Mouse (Mus musculus): ENCODE data around the gene Vmn1r42. TPM values are rescaled to one million over a fixed set of nuclear protein-coding genes. Genes with fewer than 3 reads are reported as not detected.

Vmn1r42 gene
- total and polyA plus RNA-seq, 2 experiments, result not detected

- TF ChIP-seq CTCF (IDR thresholded peaks at IDR 0.05; ENCODE audit: low read depth, low read length) (no peak), POLR2A (IDR thresholded peaks at IDR 0.05; ENCODE audit: extremely low read depth, insufficient read depth, low read length) (no peak)
- no peak overlapping the region for H3K9ac ChIP-seq (ENCODE audit: low read depth, low read length)
- no peak for DNase-seq (ENCODE audit: extremely low read depth, low read depth, low spot score)
- no peaks in the 10 kb centered on the region for H3K4me1 ChIP-seq (ENCODE audit: control insufficient read depth, insufficient read depth, low read length)
- no peak overlapping the region for H3K4me3 ChIP-seq (ENCODE audit: insufficient read depth, low read depth, low read length)
- H3K79me2 ChIP-seq (ENCODE audit: control insufficient read depth, insufficient read depth, low read length), result no peaks in the 10 kb centered on the region
- H3K27ac ChIP-seq (replicated peaks; ENCODE audit: insufficient read depth, low read depth, low read length), result no peak overlapping the region
- WGBS, result 88% methylated on average over 2 of the region's 2 CpGs
- no peaks in the 10 kb centered on the region for H3K27me3 ChIP-seq (ENCODE audit: control insufficient read depth, insufficient read depth, low read length)
- H3K36me3 ChIP-seq (ENCODE audit: control insufficient read depth, insufficient read depth, low read length), result no peaks in the 10 kb centered on the region
Observed at GRCm38 (mm10) chr6:89867276-89867675, 8.9 kb downstream of the Vmn1r42 start.

GRCm38 (mm10) chr6:89863792-89864191 lies 12.4 kb downstream of the Vmn1r42 start:
- no peak overlapping the region for H3K4me3 ChIP-seq (ENCODE audit: insufficient read depth, low read depth, low read length)
- TF ChIP-seq POLR2A (IDR thresholded peaks at IDR 0.05; ENCODE audit: extremely low read depth, insufficient read depth, low read length) (no peak), CTCF (IDR thresholded peaks at IDR 0.05; ENCODE audit: low read depth, low read length) (no peak)
- H3K27ac ChIP-seq (replicated peaks; ENCODE audit: insufficient read depth, low read depth, low read length), result no peak overlapping the region
- WGBS, result 59% methylated on average over 4 of the region's 4 CpGs
- no peak overlapping the region for H3K9ac ChIP-seq (ENCODE audit: low read depth, low read length)
- no peaks in the 10 kb centered on the region for H3K4me1 ChIP-seq (ENCODE audit: control insufficient read depth, insufficient read depth, low read length)
- no peaks in the 10 kb centered on the region for H3K36me3 ChIP-seq (ENCODE audit: control insufficient read depth, insufficient read depth, low read length)
- no peaks in the 10 kb centered on the region for H3K27me3 ChIP-seq (ENCODE audit: control insufficient read depth, insufficient read depth, low read length)
- no peaks in the 10 kb centered on the region for H3K79me2 ChIP-seq (ENCODE audit: control insufficient read depth, insufficient read depth, low read length)
- DNase-seq (ENCODE audit: extremely low read depth, low read depth, low spot score), result no peak

- TF ChIP-seq POLR2A (IDR thresholded peaks at IDR 0.05; ENCODE audit: extremely low read depth, insufficient read depth, low read length) (no peak), CTCF (IDR thresholded peaks at IDR 0.05; ENCODE audit: low read depth, low read length) (no peak)
- H3K36me3 ChIP-seq (ENCODE audit: control insufficient read depth, insufficient read depth, low read length), result no peaks in the 10 kb centered on the region
- H3K79me2 ChIP-seq (ENCODE audit: control insufficient read depth, insufficient read depth, low read length), result no peaks in the 10 kb centered on the region
- no peak overlapping the region for H3K9ac ChIP-seq (ENCODE audit: low read depth, low read length)
- peak; percentile 77 for DNase-seq (ENCODE audit: extremely low read depth, low read depth, low spot score)
- no peaks in the 10 kb centered on the region for H3K27me3 ChIP-seq (ENCODE audit: control insufficient read depth, insufficient read depth, low read length)
- no peak overlapping the region for H3K27ac ChIP-seq (replicated peaks; ENCODE audit: insufficient read depth, low read depth, low read length)
- WGBS, result 32% methylated on average over 2 of the region's 2 CpGs
- H3K4me3 ChIP-seq (ENCODE audit: insufficient read depth, low read depth, low read length), result no peak overlapping the region
- no peaks in the 10 kb centered on the region for H3K4me1 ChIP-seq (ENCODE audit: control insufficient read depth, insufficient read depth, low read length)
Observed at GRCm38 (mm10) chr6:89859839-89860238, 16.4 kb downstream of the Vmn1r42 start.

- TF ChIP-seq CTCF (IDR thresholded peaks at IDR 0.05; ENCODE audit: low read depth, low read length) (no peak), POLR2A (IDR thresholded peaks at IDR 0.05; ENCODE audit: extremely low read depth, insufficient read depth, low read length) (no peak)
- H3K4me1 ChIP-seq (ENCODE audit: control insufficient read depth, insufficient read depth, low read length), result no peaks in the 10 kb centered on the region
- DNase-seq (ENCODE audit: extremely low read depth, low read depth, low spot score), result no peak
- H3K27me3 ChIP-seq (ENCODE audit: control insufficient read depth, insufficient read depth, low read length), result no peaks in the 10 kb centered on the region
- H3K4me3 ChIP-seq (ENCODE audit: insufficient read depth, low read depth, low read length), result no peak overlapping the region
- H3K36me3 ChIP-seq (ENCODE audit: control insufficient read depth, insufficient read depth, low read length), result no peaks in the 10 kb centered on the region
- H3K79me2 ChIP-seq (ENCODE audit: control insufficient read depth, insufficient read depth, low read length), result no peaks in the 10 kb centered on the region
- no peak overlapping the region for H3K27ac ChIP-seq (replicated peaks; ENCODE audit: insufficient read depth, low read depth, low read length)
- H3K9ac ChIP-seq (ENCODE audit: low read depth, low read length), result no peak overlapping the region
- WGBS, result 81% methylated on average over 3 of the region's 3 CpGs
Observed at GRCm38 (mm10) chr6:89857552-89857951, 18.7 kb downstream of the Vmn1r42 start.

Other genes with a start within 250 kb of the Vmn1r42 start
- gene Txnrd3, start 232.4 kb downstream of the Vmn1r42 start, total RNA-seq (2014; rRNA removed), result 5.6 and 6.4 TPM in 2 replicates
- gene Txnrd3, start 232.4 kb downstream of the Vmn1r42 start, polyA plus RNA-seq (2012; rRNA removed), result 4.8 and 5.7 TPM in 2 replicates
- not detected in 2 replicates for gene Vmn1r40, start 168.9 kb downstream of the Vmn1r42 start, total RNA-seq (2014; rRNA removed)
- not detected in 2 replicates for gene Vmn1r40, start 168.9 kb downstream of the Vmn1r42 start, polyA plus RNA-seq (2012; rRNA removed)
- not detected in 2 replicates for gene Vmn1r41, start 135.6 kb downstream of the Vmn1r42 start, total RNA-seq (2014; rRNA removed)
- not detected in 2 replicates for gene Vmn1r41, start 135.6 kb downstream of the Vmn1r42 start, polyA plus RNA-seq (2012; rRNA removed)
- gene Vmn1r43, start within 50 bp of the Vmn1r42 start, total RNA-seq (2014; rRNA removed), result not detected in 2 replicates
- not detected in 2 replicates for gene Vmn1r43, start within 50 bp of the Vmn1r42 start, polyA plus RNA-seq (2012; rRNA removed)
- not detected in 2 replicates for gene Vmn1r44, start 7.2 kb upstream of the Vmn1r42 start, total RNA-seq (2014; rRNA removed)
- gene Vmn1r44, start 7.2 kb upstream of the Vmn1r42 start, polyA plus RNA-seq (2012; rRNA removed), result not detected in 2 replicates
- gene Vmn1r45, start 64.2 kb upstream of the Vmn1r42 start, total RNA-seq (2014; rRNA removed), result not detected in 2 replicates
- gene Vmn1r45, start 64.2 kb upstream of the Vmn1r42 start, polyA plus RNA-seq (2012; rRNA removed), result not detected in 2 replicates
- not detected in 2 replicates for gene Vmn1r46, start 92.9 kb upstream of the Vmn1r42 start, total RNA-seq (2014; rRNA removed)
- gene Vmn1r46, start 92.9 kb upstream of the Vmn1r42 start, polyA plus RNA-seq (2012; rRNA removed), result not detected in 2 replicates
- not detected in 2 replicates for gene Vmn1r47, start 139.7 kb upstream of the Vmn1r42 start, total RNA-seq (2014; rRNA removed)
- not detected in 2 replicates for gene Vmn1r47, start 139.7 kb upstream of the Vmn1r42 start, polyA plus RNA-seq (2012; rRNA removed)
- not detected in 2 replicates for gene Vmn1r48, start 160.4 kb upstream of the Vmn1r42 start, total RNA-seq (2014; rRNA removed)
- not detected in 2 replicates for gene Vmn1r48, start 160.4 kb upstream of the Vmn1r42 start, polyA plus RNA-seq (2012; rRNA removed)
- not detected in 2 replicates for gene Vmn1r49, start 202.1 kb upstream of the Vmn1r42 start, total RNA-seq (2014; rRNA removed)
- not detected in 2 replicates for gene Vmn1r49, start 202.1 kb upstream of the Vmn1r42 start, polyA plus RNA-seq (2012; rRNA removed)
- not detected in 2 replicates for gene Vmn1r50, start 225.0 kb upstream of the Vmn1r42 start, total RNA-seq (2014; rRNA removed)
- gene Vmn1r50, start 225.0 kb upstream of the Vmn1r42 start, polyA plus RNA-seq (2012; rRNA removed), result not detected in 2 replicates
- not detected in 2 replicates for gene Vmn1r51, start 246.2 kb upstream of the Vmn1r42 start, total RNA-seq (2014; rRNA removed)
- gene Vmn1r51, start 246.2 kb upstream of the Vmn1r42 start, polyA plus RNA-seq (2012; rRNA removed), result not detected in 2 replicates

Measured in liver, adult 2 months (tissue).